In genomic region chr16:23114339-23115171, GRCm38 (mm10) we compare ENCODE assay signal across 1 mouse cellular context.
TF ChIP-seq lines count a peak whose summit lies in the region.

No protein-coding gene starts in this region.

TF ChIP-seq in CH12.LX, 34 proteins besides CTCF, POLR2A, EP300 and RAD21 (continued from another document):
- TF ChIP-seq USF2 (conservative IDR thresholded peaks at IDR 0.05; ENCODE audit: low read depth, low read length) (no peak; the same call in 1 of the 2 replicates), ZNF384 (IDR thresholded peaks at IDR 0.05; ENCODE audit: low read depth, low read length) (no peak), MAZ (IDR thresholded peaks at IDR 0.05; ENCODE audit: low read depth, low read length) (no peak), USF1 (IDR thresholded peaks at IDR 0.05; ENCODE audit: low read depth, low read length) (no peak), MXI1 (IDR thresholded peaks at IDR 0.05; ENCODE audit: low read depth, low read length) (peak; percentile 41; the same call in 1 of the 2 replicates), SMC3 (IDR thresholded peaks at IDR 0.05; ENCODE audit: low read depth, low read length) (peak; percentile 3; the same call in 1 of the 2 replicates), CHD1 (IDR thresholded peaks at IDR 0.05; ENCODE audit: low read depth, low read length) (peak; percentile 85; the same call in 1 of the 2 replicates), BHLHE40 (IDR thresholded peaks at IDR 0.05; ENCODE audit: low read depth, low read length) (no peak; the same call in 1 of the 2 replicates), KAT2A (IDR thresholded peaks at IDR 0.05; ENCODE audit: insufficient replicate concordance, low read length) (no peak), ZKSCAN1 (IDR thresholded peaks at IDR 0.05; ENCODE audit: borderline replicate concordance, low read depth, low read length) (no peak), MEF2A (IDR thresholded peaks at IDR 0.05; ENCODE audit: borderline replicate concordance, low read depth, low read length) (no peak), GABPA (IDR thresholded peaks at IDR 0.05; ENCODE audit: insufficient replicate concordance, low read depth, low read length) (no peak), SIN3A (IDR thresholded peaks at IDR 0.05; ENCODE audit: low read length) (peak; percentile 51; the same call in 1 of the 2 replicates), ZMIZ1 (IDR thresholded peaks at IDR 0.05; ENCODE audit: low read depth, low read length) (peak; percentile 97), JUND (conservative IDR thresholded peaks at IDR 0.05; ENCODE audit: low read depth, low read length) (no peak), UBTF (IDR thresholded peaks at IDR 0.05; ENCODE audit: low read depth, low read length) (no peak), POLR2AphosphoS2 (IDR thresholded peaks at IDR 0.05; ENCODE audit: low read depth, low read length) (peak; percentile 99), HCFC1 (IDR thresholded peaks at IDR 0.05; ENCODE audit: low read depth, low read length) (peak; percentile 42), ETS1 (conservative IDR thresholded peaks at IDR 0.05; ENCODE audit: low read depth, low read length) (peak; percentile 26; the same call in 1 of the 2 replicates), E2F4 (IDR thresholded peaks at IDR 0.05; ENCODE audit: insufficient replicate concordance, low read depth, low read length) (0 out of 2 replicates have a peak, but pooled peaks have one; percentile 8), TBP (conservative IDR thresholded peaks at IDR 0.05; ENCODE audit: low read depth, low read length) (no peak), PAX5 (IDR thresholded peaks at IDR 0.05; ENCODE audit: low read length) (no peak), TCF12 (IDR thresholded peaks at IDR 0.05; ENCODE audit: low read depth, low read length) (no peak), NELFE (IDR thresholded peaks at IDR 0.05; ENCODE audit: low read depth, low read length) (peak; percentile 31), RCOR1 (conservative IDR thresholded peaks at IDR 0.05; ENCODE audit: low read depth, low read length) (peak; percentile 77; the same call in 1 of the 2 replicates)
